21 mouse cellular contexts compared by ENCODE assay signal in genomic region chr7:70066448-70066847, GRCm38 (mm10).
DNase-seq lines count a peak whose midpoint lies in the region; ATAC-seq lines count a peak whose summit lies in the region.
"Had no signal": no experiment of that assay in that cellular context is flagged by ENCODE, and none has a peak within 500 bp of the region (broad histone marks: within the 10 kb centered on the region; RNA-seq: fewer than 3 reads in every experiment).

No protein-coding gene starts in this region.

- H3K36me3 ChIP-seq in hindbrain, embryonic 10.5 days: no peaks in the 10 kb centered on the region
- no peaks in the 10 kb centered on the region for H3K36me3 ChIP-seq in hindbrain, embryonic 12.5 days
- no peaks in the 10 kb centered on the region for H3K36me3 ChIP-seq in midbrain, embryonic 10.5 days
- no peaks in the 10 kb centered on the region for H3K36me3 ChIP-seq in midbrain, embryonic 16.5 days (ENCODE audit: control insufficient read depth, insufficient read depth, low read length)
- H3K36me3 ChIP-seq: forebrain, embryonic 10.5 days; G1E had no signal

- no peak overlapping the region for H3K4me2 ChIP-seq in hindbrain, embryonic 12.5 days (replicated peaks)
- H3K4me2 ChIP-seq in midbrain, embryonic 16.5 days (ENCODE audit: low read length): no peak overlapping the region
- H3K4me2 ChIP-seq: forebrain, embryonic 13.5 days; heart, embryonic 11.5 days had no signal

- H3K9ac ChIP-seq in hindbrain, embryonic 12.5 days: no peak overlapping the region
- no peak overlapping the region for H3K9ac ChIP-seq in midbrain, embryonic 16.5 days (ENCODE audit: low read depth, low read length)
- H3K9ac ChIP-seq: forebrain, embryonic 13.5 days had no signal

- DNase-seq in hindbrain, embryonic 10.5 days (ENCODE audit: low spot score): no peak
- no peak for DNase-seq in midbrain, embryonic 10.5 days (ENCODE audit: low spot score)
- DNase-seq in retina, embryonic 14.5 days (ENCODE audit: low spot score): peak; percentile 12
- no peak for DNase-seq in retina, postnatal 1 day
- DNase-seq: adrenal gland, postnatal 10 days; adrenal gland, postnatal 36 days; B cell, adult 2 months; cerebellum, adult 18-20 months; cerebellum, adult 9-10 months; gastrocnemius, postnatal 10 days; gastrocnemius, postnatal 36 days had no signal

- no peak overlapping the region for H3K4me3 ChIP-seq in hindbrain, embryonic 10.5 days
- H3K4me3 ChIP-seq in hindbrain, embryonic 12.5 days: no peak overlapping the region
- no peak overlapping the region for H3K4me3 ChIP-seq in midbrain, embryonic 10.5 days
- H3K4me3 ChIP-seq in midbrain, embryonic 16.5 days (ENCODE audit: low read depth, low read length): no peak overlapping the region
- H3K4me3 ChIP-seq: forebrain, embryonic 10.5 days; forebrain, embryonic 13.5 days had no signal

- peaks cover 43% of the 10 kb centered on the region for H3K4me1 ChIP-seq in hindbrain, embryonic 10.5 days (replicated peaks)
- H3K4me1 ChIP-seq in hindbrain, embryonic 12.5 days: peaks cover 26% of the 10 kb centered on the region
- peaks cover 43% of the 10 kb centered on the region for H3K4me1 ChIP-seq in midbrain, embryonic 10.5 days
- peaks cover 12% of the 10 kb centered on the region for H3K4me1 ChIP-seq in midbrain, embryonic 16.5 days (ENCODE audit: control insufficient read depth, insufficient read depth, low read length)

- H3K27ac ChIP-seq in hindbrain, embryonic 10.5 days: peak overlapping the region; percentile 84; the same call in 1 of the 2 replicates
- no peak overlapping the region for H3K27ac ChIP-seq in hindbrain, embryonic 12.5 days
- peak overlapping the region; percentile 77 for H3K27ac ChIP-seq in midbrain, embryonic 10.5 days (replicated peaks)
- H3K27ac ChIP-seq in midbrain, embryonic 16.5 days (ENCODE audit: low read length): no peak overlapping the region
- H3K27ac ChIP-seq: forebrain, embryonic 13.5 days; hindbrain, postnatal 0 days had no signal

- H3K27me3 ChIP-seq in hindbrain, embryonic 10.5 days (ENCODE audit: insufficient read depth, poor library complexity, severe bottlenecking): peaks cover 6% of the 10 kb centered on the region; the same call in 1 of the 2 replicates
- no peaks in the 10 kb centered on the region for H3K27me3 ChIP-seq in hindbrain, embryonic 12.5 days
- peaks cover 74% of the 10 kb centered on the region for H3K27me3 ChIP-seq in midbrain, embryonic 10.5 days (ENCODE audit: low read depth, poor library complexity, severe bottlenecking)
- no peaks in the 10 kb centered on the region; the same call in 1 of the 2 replicates for H3K27me3 ChIP-seq in midbrain, embryonic 16.5 days (ENCODE audit: control insufficient read depth, insufficient read depth, low read depth, low read length)
- H3K27me3 ChIP-seq: CH12.LX, Patski had no signal

- 86% methylated on average over 7 of the region's 7 CpGs for WGBS in hindbrain, embryonic 10.5 days
- WGBS in hindbrain, embryonic 12.5 days: 86% methylated on average over 7 of the region's 7 CpGs
- 90% methylated on average over 7 of the region's 7 CpGs for WGBS in midbrain, embryonic 10.5 days
- 89% methylated on average over 7 of the region's 7 CpGs for WGBS in midbrain, embryonic 16.5 days

- no peak for ATAC-seq in hindbrain, embryonic 12.5 days (ENCODE audit: low FRiP score)
- no peak for ATAC-seq in midbrain, embryonic 16.5 days
- ATAC-seq: forebrain, embryonic 13.5 days; inflammation-experienced regulatory T-cells, adult 6 months; Patski had no signal

- H3K9me3 ChIP-seq in hindbrain, embryonic 10.5 days: no peaks in the 10 kb centered on the region
- H3K9me3 ChIP-seq in hindbrain, embryonic 12.5 days (replicated peaks): no peaks in the 10 kb centered on the region
- H3K9me3 ChIP-seq in midbrain, embryonic 10.5 days (replicated peaks): no peaks in the 10 kb centered on the region
- H3K9me3 ChIP-seq in midbrain, embryonic 16.5 days (replicated peaks; ENCODE audit: control insufficient read depth, low read length, poor library complexity, severe bottlenecking): no peaks in the 10 kb centered on the region
- H3K9me3 ChIP-seq: forebrain, embryonic 10.5 days; forebrain, embryonic 13.5 days had no signal

Comparison
In these comparisons a context has a peak if more than half of its experiments do, and no peak if none do; other contexts are left out.
1. H3K27ac ChIP-seq: peak in hindbrain, embryonic 10.5 days (single experiment) and midbrain, embryonic 10.5 days (single experiment); none in hindbrain, embryonic 12.5 days (single experiment) and midbrain, embryonic 16.5 days (single experiment).